In genomic region chrX:38473537-38474299, GRCm38 (mm10) we compare ENCODE assay signal across 7 mouse cellular contexts. TPM values are rescaled to one million over a fixed set of nuclear protein-coding genes. Genes with fewer than 3 reads are reported as not detected.
DNase-seq lines count a peak whose midpoint lies in the region; ATAC-seq lines count a peak whose summit lies in the region.

No protein-coding gene starts in this region.

- ATAC-seq in intestine, embryonic 15.5 days: peak; percentile 99

- intact Hi-C loops in left cerebral cortex, postnatal 25 days (cut with DNase I): loop anchor here (1.0 kb wide), 1 partner anchor 17 kb away; the partner anchor contains the start of gene Lamp2

- DNase-seq in adrenal gland, adult (ENCODE audit: inconsistent age in 2 of 2, low spot score in 1 of 2): peak; percentile 86 to 90
- peak; percentile 87 for DNase-seq in embryo, embryonic 11 days
- DNase-seq in gastrocnemius, postnatal 25 days: peak; percentile 75
- peak; percentile 39 to 67 for DNase-seq in left cerebral cortex, postnatal 25 days (ENCODE audit: low spot score in 2 of 2)
- peak; percentile 78 for DNase-seq in midbrain, embryonic 10.5 days (ENCODE audit: low spot score)
- peak; percentile 47 for DNase-seq in right cerebral cortex, postnatal 4 days

- H3K9me3 ChIP-seq in intestine, embryonic 15.5 days: no peaks in the 10 kb centered on the region
- no peaks in the 10 kb centered on the region for H3K9me3 ChIP-seq in midbrain, embryonic 10.5 days (replicated peaks)

- H3K9ac ChIP-seq in intestine, embryonic 15.5 days: peak overlapping the region; percentile 44

- no peaks in the 10 kb centered on the region for H3K27me3 ChIP-seq in intestine, embryonic 15.5 days (replicated peaks)
- no peaks in the 10 kb centered on the region for H3K27me3 ChIP-seq in midbrain, embryonic 10.5 days (ENCODE audit: low read depth, poor library complexity, severe bottlenecking)

- 10% methylated on average over 32 of the region's 32 CpGs for WGBS in intestine, embryonic 15.5 days
- 16% methylated on average over 32 of the region's 32 CpGs for WGBS in midbrain, embryonic 10.5 days

- peak overlapping the region; percentile 58 for H3K4me2 ChIP-seq in intestine, embryonic 15.5 days (replicated peaks)

- H3K4me1 ChIP-seq in intestine, embryonic 15.5 days (replicated peaks): no peaks in the 10 kb centered on the region
- no peaks in the 10 kb centered on the region for H3K4me1 ChIP-seq in midbrain, embryonic 10.5 days

- no peaks in the 10 kb centered on the region for H3K36me3 ChIP-seq in intestine, embryonic 15.5 days
- H3K36me3 ChIP-seq in midbrain, embryonic 10.5 days: no peaks in the 10 kb centered on the region

- peak overlapping the region; percentile 91 for H3K27ac ChIP-seq in intestine, embryonic 15.5 days
- peak overlapping the region; percentile 87 for H3K27ac ChIP-seq in midbrain, embryonic 10.5 days (replicated peaks)

- H3K4me3 ChIP-seq in intestine, embryonic 15.5 days (replicated peaks): peak overlapping the region; percentile 47
- H3K4me3 ChIP-seq in midbrain, embryonic 10.5 days: peak overlapping the region; percentile 55

RNA-seq across cellular contexts. Expression of gene Lamp2, which starts 17.5 kb away (rescaled TPM):
- total RNA-seq in gastrocnemius, postnatal 25 days (2021): 10 to 100 TPM; 60.1 to 68.8 TPM
- polyA plus RNA-seq in intestine, embryonic 15.5 days (2015; fragmentation: Nextera tagmentation; extraction: Ambion mirVana): 149 and 158 TPM in 2 replicates
- total RNA-seq in left cerebral cortex, postnatal 25 days (2021): 10 to 100 TPM; 70.0 to 76.6 TPM
- polyA plus RNA-seq in midbrain, embryonic 10.5 days (2016; fragmentation: Nextera tagmentation; extraction: Ambion mirVana): 69.8 and 72.4 TPM in 2 replicates

Comparison
In these comparisons a context has a peak if more than half of its experiments do, and no peak if none do; other contexts are left out.
1. Peak in every context shown above with its lines: DNase-seq, ATAC-seq, H3K4me3 ChIP-seq and H3K27ac ChIP-seq.